Mouse (Mus musculus): ENCODE results near the gene Lrtm1.

Gene Lrtm1

DNA sequence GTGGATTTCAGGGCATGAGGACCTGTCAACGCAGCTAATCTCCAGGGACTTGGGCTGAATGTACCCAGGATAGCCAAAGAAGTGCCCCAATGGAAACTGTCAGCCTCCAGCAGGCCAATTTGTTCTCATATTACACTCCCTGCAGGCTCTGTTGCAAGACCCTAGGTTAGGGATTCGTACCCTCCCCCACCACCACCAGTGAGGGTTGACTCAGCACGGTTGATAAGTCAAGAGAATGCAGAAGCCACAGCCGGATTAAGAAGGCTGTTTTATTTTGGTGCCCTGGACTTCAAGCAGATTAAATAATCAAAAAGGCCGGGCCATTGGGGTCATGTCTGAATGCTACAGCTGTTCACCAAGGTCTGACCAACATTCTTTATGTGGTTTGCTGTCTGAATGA is at the start of gene Lrtm1:
Gene Lrtm1, plus strand, starts transcription at position 326 of the 400 bp plus-strand sequence.
- WGBS: 55% methylated on average over 5 of the region's 5 CpGs

DNA sequence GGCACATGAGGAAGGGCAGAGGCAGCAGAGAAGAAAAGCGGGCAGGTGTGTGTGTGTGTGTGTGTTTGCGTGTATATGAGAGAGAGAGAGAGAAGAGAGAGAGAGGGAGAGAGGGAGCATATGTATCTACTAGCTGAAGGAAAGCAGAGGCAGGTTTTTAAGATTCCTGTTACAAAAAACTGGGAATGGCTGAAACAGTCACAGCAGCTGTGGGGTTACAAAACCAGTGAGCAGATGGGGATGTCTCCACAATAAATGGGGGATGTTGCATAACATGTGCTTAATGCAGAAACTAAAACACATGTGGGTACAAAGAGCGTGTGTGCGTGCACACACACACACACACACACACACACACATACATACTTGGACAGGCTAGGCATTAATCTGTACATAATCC is 48.8 kb upstream of the Lrtm1 start:
- WGBS: 50% methylated on average over 4 of the region's 4 CpGs

DNA sequence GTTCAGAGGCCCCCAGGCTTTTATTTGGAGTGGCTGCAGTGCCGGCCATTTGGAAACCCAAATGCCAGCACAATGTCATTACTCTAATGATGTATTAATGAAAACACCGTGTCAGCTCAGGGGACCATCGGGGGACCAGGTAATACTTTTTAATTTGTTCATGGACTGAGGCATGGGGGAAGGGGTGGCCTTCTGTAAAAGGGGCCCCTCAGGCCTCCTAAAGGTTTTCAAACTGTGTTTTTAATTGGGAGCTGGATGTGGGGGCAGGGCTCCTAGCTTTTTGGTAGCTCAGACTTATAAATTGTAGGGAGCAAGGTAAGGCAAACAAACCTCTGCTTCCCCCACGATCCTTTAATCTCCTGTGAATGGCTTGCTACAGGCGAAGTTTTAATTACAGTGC is 45.4 kb upstream of the Lrtm1 start:
- 53% methylated on average over 5 of the region's 5 CpGs for WGBS

DNA sequence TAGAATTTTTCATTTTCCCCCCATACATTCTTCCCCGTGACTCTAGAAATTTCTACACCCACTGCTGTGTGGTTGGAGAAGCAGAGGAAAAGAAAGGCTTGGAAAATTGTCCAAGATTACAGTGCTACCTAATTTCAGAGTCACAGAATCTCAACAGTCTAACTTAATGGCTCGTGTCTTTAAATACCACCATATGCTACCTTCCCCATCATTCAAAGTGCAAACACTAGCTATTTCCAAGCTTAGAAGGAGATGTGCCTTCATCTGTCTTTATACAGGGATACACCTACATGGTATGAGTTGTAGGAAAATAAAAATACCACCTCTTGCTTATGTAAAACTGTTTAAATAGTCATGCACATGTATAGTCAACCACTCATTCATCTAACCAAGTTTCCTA is 38.8 kb upstream of the Lrtm1 start:
- 44% methylated on average over 2 of the region's 2 CpGs for WGBS

DNA sequence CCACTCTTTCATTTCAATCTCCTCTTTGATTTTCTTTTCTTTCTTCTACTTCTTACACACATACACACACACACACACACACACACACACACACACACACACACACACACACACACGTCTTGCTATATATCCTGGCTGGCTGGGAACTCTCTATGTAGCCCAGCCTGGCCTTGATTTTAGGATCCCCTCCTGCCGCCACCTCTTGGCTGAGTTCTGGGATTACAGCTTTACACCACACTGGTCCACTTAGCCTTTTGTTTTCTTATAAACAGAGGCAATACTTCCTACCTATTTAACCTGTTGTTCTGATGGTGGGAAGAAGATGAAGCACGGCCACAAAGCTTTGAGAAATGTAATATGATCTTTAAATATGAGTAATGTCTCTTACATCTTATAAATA is 37.5 kb upstream of the Lrtm1 start:
- WGBS: 60% methylated on average over 3 of the region's 3 CpGs

DNA sequence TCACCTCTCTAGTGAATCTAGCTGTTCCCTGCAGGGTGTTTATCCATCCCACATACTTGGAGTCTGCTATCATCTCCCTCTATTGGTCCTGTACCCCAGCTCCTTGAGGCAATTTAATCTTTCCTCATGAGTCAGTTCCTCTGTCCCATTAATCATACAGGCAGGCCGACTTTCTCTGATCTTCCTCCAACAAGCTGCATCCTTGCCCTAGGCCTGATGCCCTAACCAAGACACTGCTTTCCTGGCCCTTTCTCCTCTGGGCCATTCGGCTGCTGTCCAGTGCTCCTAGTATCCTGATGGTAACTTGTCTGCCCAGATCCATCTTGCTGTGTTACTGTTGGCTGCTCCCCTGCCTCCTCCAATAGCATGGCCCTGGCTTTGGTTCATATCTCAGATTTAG is 33.7 kb upstream of the Lrtm1 start:
- WGBS: 91% methylated on average over 2 of the region's 2 CpGs

DNA sequence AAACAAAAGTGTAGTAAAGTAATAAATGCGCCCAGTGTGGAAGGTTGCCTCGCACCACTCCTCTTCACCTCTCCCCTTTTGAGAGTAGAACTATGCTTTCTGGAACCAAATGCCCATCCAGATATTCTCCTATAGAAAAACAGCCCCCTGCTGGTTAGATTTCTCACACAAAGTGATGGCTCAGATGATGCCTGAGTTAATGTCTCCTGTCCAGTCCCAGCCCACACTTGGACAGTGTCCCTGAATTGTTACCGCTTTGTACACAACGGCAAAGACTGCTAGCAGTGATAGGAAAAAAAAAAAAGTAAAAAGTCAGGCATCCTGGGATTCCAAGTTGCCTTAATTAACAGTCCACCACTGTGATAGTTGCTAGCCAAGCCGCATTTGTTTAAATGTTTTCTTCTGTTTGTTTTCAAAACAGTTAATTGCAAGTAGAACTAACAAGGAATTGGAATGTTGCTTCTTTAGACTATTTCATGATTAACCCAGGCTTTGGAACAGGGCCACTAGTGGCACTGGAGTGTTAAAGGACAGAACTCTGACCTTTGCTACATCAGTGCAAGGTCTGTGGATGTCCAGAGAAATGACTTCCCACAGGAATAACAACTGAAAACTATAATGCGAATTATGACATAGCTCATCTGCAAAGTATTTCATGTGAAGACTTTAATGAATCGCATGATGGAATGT is 29.7 kb upstream of the Lrtm1 start:
- 76% methylated on average over 7 of the region's 7 CpGs for WGBS

DNA sequence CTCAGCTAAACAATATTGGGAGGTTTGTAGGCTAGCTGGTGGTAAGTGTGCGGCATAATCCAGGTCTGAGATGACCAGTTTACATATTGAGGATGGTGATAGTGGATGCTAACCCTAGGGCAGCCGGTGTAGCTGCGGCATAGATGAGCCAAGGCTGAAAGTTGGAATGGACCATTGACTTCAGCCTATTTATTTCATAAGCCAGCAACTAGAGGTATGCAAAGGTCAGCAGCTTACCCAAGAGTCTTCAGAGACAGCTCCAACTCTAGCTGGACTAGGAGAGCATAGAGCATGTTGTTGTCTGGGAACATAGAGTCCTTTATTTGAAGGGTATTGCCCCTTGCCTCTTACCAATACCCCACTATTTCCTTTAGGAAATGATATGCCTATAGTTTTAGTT is 21.4 kb upstream of the Lrtm1 start:
- 98% methylated on average over 3 of the region's 3 CpGs for WGBS

DNA sequence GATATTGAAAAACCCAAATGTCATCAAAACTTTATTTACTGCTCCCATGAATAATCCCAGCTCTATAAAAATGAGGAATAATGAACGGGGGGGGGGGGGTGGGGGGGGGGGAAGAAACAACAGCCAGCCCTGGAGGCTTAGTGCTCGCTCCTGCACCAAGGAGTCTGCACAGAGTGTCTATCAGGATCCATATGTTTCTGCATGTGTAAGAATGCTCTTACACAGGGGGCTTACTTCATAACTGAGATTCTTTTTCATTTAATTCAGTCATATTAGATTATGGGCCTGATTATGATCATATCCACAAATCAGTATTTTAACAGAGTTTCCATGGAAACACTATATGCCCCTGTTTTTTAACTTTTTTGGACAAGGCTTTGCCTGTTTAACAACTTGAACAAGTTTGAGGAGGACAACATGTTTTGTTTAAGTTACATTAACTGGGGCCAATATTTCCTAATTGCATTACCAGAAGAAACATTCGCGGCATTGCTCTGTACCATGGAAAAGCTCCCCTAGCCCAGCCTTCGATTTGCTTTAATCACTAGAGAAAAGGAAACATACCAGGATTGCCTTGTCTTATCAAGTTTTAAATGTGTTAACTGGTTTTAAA is 12.7 kb upstream of the Lrtm1 start:
- WGBS: 86% methylated on average over 5 of the region's 5 CpGs

DNA sequence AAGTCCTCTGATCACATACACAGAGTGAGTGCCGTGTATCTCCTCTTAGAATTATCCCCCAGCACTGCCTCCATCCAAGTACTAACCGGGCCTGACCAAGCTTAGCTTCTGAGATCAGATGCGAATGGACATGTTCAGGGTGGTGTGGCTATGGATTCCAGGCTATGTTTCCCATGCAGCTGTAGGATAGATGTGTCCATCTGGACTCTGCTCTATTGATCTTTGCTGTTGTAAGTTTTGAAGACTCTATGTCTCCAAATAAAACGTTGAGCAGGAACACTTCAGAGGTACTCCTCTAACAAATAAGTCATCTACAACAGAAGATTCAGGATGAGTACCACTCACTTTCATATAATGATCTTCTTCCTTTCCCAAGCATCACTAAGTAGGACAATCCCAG is 8.4 kb upstream of the Lrtm1 start:
- WGBS: 91% methylated on average over 4 of the region's 4 CpGs

DNA sequence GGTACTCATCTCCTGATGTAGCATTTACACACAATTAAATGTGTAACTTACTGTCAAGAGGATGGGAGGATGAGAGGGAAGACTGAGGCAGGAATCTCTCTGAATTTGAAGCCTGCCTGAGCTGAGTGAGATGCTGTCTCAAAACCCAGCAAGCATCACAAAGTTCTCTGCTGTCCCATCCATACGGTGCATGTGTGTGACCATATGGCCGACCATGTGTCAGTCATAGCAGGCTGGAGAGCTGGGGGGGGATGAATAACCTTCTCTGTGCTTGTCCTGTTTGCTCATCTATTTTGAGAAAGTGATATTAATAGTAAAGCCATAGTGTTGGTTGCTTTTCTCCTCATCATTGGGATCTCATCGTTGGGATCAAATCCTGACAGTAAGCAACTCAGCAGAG is 4.8 kb upstream of the Lrtm1 start:
- WGBS: 65% methylated on average over 3 of the region's 3 CpGs

DNA sequence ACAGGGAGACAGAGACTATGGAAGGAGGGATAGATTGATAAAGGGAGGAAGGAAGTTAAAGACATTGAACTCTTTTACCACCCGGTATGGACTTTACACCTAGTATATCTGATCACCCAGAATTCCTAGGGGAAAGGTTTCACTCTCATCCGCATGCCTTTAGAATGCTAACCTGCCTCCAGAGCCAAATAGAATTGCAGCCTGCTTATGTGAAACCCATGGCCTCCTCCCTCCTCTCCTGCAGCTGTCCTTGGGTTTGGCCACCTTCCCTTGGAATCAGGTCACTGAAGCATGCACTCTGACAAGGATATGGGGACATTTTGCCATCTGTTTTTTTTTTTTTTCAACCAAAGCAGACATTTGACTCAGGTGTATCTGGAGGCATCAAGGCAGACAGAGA is 3.3 kb upstream of the Lrtm1 start:
- WGBS: 87% methylated on average over 2 of the region's 2 CpGs

DNA sequence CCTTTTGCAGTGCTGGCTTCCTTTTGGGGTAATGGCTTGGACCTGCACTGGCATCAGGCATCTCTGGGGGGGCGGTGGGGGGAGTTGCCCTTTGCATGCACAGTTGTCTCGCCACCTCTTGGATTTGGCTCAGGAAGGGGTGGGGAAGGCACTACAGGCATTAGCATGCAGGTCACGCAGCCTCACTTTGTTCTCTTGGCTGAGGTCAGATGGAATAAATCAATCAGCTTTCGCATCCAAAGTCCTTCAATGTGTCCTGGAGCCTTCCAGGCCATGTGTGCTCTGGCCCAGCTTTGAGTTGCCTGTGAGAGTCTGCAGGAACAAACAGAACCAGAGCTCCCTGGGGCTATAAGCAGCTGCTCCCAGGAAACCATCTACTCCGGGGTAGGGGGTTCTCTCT is 2.1 kb upstream of the Lrtm1 start:
- 63% methylated on average over 5 of the region's 5 CpGs for WGBS

DNA sequence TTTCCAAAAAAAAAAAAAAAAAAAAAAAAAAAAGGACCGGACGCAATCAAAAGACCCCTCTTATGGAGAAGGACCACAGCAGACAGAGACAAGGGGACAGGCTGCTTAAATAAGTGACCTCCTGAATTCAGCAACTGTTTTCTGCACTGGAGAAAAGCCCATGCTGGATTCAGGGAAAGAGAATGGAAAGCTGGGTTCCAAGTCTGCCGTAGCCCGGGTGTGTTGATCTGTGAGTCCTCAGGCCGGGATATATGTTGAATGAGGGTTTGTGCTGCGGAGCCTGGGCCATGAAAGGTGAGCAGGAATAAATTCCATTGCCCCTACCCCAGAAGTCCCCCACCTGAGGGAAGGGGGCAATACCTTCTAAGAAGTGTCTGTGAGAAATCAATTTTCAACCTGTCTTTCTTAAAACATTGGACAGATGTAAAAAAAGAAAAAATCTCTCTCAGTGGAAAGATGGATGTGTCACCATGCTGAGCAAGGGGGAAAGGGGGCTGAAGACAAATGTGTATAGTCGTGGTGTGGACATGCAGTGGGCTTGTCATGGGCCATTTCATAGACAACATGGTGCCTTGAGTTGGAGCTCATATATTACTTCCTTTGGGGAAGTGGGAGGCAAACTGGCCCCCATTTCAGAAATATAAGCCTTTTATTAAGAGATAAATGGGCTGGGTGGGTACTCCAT is 450 bp downstream of the Lrtm1 start:
- WGBS: 60% methylated on average over 7 of the region's 7 CpGs

DNA sequence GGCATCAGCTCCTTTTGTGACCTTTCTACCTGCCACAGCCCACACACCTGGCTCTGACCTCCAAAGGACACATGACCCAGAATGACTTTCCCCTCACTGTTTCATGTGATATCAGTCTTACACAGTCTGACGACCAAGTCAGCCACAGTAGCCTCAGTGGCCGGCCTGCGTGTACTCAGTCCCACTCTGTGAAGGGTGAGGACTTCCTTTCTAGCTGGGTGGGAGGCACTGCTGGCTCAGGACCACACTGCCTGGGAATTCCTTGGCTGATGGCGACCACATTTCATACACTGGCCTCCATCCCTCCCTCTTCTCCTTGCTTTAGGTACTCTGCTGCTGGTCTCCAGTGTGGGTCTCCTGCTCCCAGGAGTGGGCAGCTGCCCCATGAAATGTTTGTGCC is 3.3 kb downstream of the Lrtm1 start:
- 79% methylated on average over 4 of the region's 4 CpGs for WGBS

DNA sequence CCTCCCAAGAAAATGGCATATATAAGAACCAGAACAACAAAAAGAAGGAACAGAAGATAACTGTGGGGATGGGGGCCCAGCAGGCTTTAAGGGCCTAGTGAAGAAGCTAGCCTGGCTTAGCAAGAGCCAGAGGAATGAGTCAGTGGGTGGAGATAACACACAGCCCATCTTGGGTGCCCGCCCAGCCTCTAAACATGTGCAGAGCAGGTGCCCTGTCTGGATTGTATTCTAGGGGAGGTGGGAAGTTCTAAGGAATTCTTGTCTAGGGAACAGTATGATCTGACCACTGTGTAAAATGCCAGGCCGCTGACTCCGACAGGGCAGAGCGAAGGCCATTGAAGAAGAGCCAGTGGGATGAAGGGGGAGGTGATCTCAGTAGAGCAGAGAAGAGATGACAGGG is 5.2 kb downstream of the Lrtm1 start:
- 96% methylated on average over 4 of the region's 4 CpGs for WGBS

DNA sequence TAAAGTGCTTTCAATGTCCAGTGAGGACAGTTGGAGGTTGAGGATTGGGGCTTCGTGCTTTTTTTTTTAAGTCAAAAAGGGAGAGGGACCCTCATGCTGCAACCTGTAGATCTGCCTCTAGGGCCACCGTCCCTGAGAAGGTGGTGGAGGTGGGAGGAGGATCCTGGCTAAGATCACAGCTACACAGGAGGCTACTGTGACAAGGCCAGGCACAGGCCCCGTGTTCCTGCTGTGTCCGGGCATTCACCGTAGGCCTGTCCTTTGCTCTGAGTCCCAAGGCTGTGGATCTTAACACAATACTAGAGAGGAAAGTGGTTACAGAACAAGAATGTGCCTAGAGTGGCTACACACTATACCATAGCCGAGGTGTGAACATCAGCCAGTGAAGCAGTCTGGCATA is 7.3 kb downstream of the Lrtm1 start:
- WGBS: 85% methylated on average over 6 of the region's 6 CpGs

DNA sequence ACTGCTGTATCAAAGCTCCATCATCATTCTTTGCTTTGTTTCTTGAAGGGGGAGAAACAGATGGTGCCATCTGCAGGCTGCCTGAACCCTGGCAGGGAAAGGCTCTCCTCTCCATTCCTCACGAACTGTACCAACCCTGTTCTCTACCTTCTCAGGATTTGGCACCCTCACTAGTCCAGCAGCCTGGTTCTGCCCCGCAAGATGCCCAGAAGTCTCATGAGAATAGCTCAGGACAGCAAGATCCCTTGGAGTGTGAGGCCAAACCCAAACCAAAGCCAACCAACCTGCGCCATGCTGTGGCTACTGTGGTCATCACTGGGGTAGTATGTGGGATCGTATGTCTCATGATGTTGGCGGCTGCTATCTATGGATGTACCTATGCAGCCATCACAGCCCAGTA is 9.3 kb downstream of the Lrtm1 start:
- 76% methylated on average over 5 of the region's 5 CpGs for WGBS

DNA sequence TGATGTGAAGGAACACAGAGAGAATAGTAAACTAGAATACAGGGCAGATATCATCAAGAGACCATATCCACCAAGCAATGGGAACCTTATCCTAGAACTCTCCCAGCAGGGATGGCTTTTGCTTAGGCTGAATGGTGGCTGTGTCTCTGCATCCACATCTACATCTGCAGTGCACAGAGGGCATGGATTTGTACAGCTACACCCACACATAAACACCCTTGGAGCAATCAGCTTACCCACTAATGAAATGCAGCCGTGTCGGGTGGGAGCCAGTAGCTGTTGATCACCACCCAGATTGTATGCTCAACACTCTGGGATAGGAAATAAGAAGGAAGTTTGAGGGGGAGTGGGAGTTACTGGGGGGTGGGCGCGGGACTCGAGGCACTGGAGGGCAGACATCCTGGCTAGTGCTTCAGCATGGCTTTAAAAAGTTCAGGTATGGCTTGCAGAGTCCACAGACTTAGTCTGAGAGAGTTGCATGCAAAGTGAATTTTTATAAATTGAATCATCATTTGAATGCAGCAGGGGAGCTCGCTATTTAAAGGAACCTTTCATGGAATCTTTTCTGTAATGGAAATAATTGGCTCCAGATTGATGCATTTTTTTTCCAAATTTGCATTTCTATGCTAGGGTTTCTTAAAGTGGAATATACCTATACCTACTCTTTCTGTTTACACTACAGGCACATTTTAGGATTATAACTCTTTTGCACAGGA is 10.5 kb downstream of the Lrtm1 start:
- 39% methylated on average over 6 of the region's 6 CpGs for WGBS

DNA sequence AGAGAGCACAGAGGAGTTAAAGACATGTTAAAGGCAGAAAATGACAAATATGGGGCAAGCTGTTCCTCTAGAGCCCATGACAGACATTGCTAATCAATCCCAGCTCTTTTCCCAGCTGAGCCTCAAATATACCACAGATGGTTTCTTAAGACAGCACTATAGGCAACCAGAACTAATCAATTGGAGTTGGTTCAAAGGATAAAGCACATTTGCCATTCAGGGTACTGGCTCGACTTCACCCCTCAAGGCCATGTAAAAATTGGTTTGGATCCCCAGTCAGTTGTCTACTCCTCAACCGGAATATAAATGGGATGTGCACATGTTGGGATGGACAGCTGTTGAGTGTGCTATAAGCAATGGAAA is 11.1 kb downstream of the Lrtm1 start:
- WGBS: 71% methylated on average over 2 of the region's 2 CpGs

DNA sequence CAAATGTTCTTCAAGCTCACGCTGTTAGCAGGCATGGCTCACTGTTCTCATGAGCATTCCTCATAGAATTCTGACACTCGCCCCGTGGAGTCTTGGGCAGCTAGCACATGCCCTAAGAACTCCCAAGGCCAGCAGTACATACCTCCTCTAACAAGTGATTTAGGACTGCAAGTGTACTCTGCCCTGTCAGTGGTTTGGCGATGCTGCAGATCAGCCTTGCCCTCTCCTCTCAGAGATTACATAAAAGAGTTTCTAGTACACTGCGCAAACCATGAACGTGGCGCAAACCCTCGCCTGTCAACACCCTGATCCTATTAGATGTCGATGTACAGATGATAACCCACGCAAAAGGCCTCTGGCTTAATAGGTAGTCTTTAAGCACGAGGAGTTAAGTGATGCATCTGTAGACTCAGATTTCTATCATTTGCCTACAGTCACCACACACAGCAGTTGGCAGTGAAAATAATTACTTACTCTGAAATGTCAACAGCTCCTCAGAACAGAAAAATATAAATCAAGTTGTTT is 11.9 kb downstream of the Lrtm1 start:
- WGBS: 76% methylated on average over 11 of the region's 11 CpGs

DNA sequence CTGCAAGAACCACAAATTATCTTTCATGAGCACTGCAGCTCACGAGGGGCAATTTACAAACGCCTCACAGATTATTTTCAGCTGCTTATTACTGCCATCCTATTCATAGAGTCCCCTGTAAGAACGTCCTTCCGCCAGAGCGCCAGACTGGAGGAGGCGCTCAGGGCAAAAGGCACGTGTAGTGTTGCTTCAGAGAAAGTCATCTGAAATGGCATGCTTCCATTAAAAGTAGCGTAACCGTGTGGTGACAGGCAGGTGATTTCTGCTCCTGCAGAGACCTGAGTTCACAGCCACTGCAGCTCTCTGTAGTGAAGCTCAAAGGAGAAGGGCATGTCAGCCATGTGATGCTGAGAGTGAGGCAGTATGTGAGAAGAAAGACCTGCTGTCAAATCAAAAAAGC is 12.5 kb downstream of the Lrtm1 start:
- 60% methylated on average over 9 of the region's 9 CpGs for WGBS
